Mouse (Mus musculus) embryonic facial prominence, embryonic 10.5 days (tissue): ENCODE measurements around the gene Ptgfrn. TPM values are rescaled to one million over a fixed set of nuclear protein-coding genes. Genes with fewer than 3 reads are reported as not detected.

Source experiments
- DNase-seq: peaks from one replicate; pipeline ENCODE4 v3.0.0-alpha.2; 2017; ENCODE audit warnings: low spot score
- H3K27ac ChIP-seq: fragments of 300-500 bp; sonication (generic); replicated peaks from 2 replicates; pipeline ENCODE4 v1.5.1; 2016; ENCODE audit warnings: mild to moderate bottlenecking
- H3K27me3 ChIP-seq: fragments of 300-500 bp; sonication (generic); replicated peaks from 2 replicates; pipeline ENCODE4 v1.6.1; 2016; ENCODE audit warnings: low read depth, mild to moderate bottlenecking; ENCODE audit not compliant: poor library complexity, severe bottlenecking
- H3K36me3 ChIP-seq: fragments of 300-500 bp; sonication (generic); replicated peaks from 2 replicates; pipeline ENCODE4 v1.6.1; 2016; ENCODE audit warnings: mild to moderate bottlenecking, moderate library complexity
- H3K4me1 ChIP-seq: fragments of 300-500 bp; sonication (generic); 2 replicates; pipeline ENCODE4 v1.6.1; 2016
- H3K4me3 ChIP-seq: fragments of 300-500 bp; sonication (generic); 2 replicates; pipeline ENCODE4 v1.5.1; 2016; ENCODE audit warnings: mild to moderate bottlenecking, moderate library complexity
- H3K9me3 ChIP-seq: fragments of 300-500 bp; sonication (generic); 2 replicates; pipeline ENCODE4 v1.6.1; 2016; ENCODE audit warnings: mild to moderate bottlenecking
- WGBS: fragments of 180-500 bp; shearing (Covaris S2); methylation state at CpG from one replicate; pipeline ENCODE4 v1.1.7; 2016; 5-methylcytosine and 5-hydroxymethylcytosine counted together
- polyA plus RNA-seq: library from polyadenylated mRNA; unstranded; fragments of >200 nt; fragmentation: Nextera tagmentation; extraction: Ambion mirVana; gene quantifications from 2 replicates; pipeline ENCODE4 v1.2.1, GENCODE M21; 2016

Gene Ptgfrn
- polyA plus RNA-seq, 1 experiment from 2014 or later, result 4.1 TPM

GRCm38 (mm10) chr3:101047586-101048275 is 62.3 kb downstream of the Ptgfrn start:
- no peak for DNase-seq
- Histone ChIP-seq H3K36me3 (peaks cover 71% of the 10 kb centered on the region), H3K9me3 (no peaks in the 10 kb centered on the region), H3K4me1 (peaks cover 2% of the 10 kb centered on the region; the same call in 1 of the 2 replicates), H3K27ac (no peak overlapping the region), H3K27me3 (no peaks in the 10 kb centered on the region), H3K4me3 (no peak overlapping the region)
- WGBS, result 89% methylated on average over 15 of the region's 15 CpGs

DNA sequence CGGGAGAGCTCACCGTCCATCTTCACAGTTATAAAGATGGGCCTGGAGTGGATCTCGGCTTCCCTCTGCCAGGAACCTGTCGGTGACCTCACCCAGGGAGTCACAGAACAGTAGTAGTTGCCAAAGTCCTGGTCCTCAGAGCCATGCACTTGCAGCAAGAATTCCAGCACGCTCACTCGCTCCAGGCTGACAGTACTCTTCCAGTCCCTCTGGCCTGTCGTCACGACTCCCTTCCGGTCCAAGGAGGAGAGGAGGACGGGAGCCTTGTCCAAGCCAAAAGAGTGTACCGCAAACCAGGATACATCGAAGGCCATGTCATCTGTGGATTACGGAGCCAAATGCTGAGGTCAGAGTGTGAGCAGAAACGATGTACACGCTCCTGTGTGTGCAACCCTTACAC is 64.6 kb downstream of the Ptgfrn start:
- Histone ChIP-seq H3K27me3 (no peaks in the 10 kb centered on the region), H3K27ac (no peak overlapping the region), H3K9me3 (no peaks in the 10 kb centered on the region), H3K4me1 (peaks cover 2% of the 10 kb centered on the region; the same call in 1 of the 2 replicates), H3K4me3 (no peak overlapping the region), H3K36me3 (peaks cover 88% of the 10 kb centered on the region)
- 95% methylated on average over 15 of the region's 15 CpGs for WGBS
- DNase-seq, result no peak

- H3K36me3 ChIP-seq, result peaks cover 88% of the 10 kb centered on the region
- 82% methylated on average over 6 of the region's 6 CpGs for WGBS
- DNase-seq, result no peak
- H3K9me3 ChIP-seq, result no peaks in the 10 kb centered on the region
- peaks cover 5% of the 10 kb centered on the region for H3K4me1 ChIP-seq
- no peaks in the 10 kb centered on the region for H3K27me3 ChIP-seq
- no peak overlapping the region for H3K27ac ChIP-seq
- no peak overlapping the region for H3K4me3 ChIP-seq
These were observed 65.4 kb downstream of the Ptgfrn start for GRCm38 (mm10) chr3:101044686-101045085.

GRCm38 (mm10) chr3:101041997-101042396 is 68.1 kb downstream of the Ptgfrn start:
- Histone ChIP-seq H3K36me3 (peaks cover 81% of the 10 kb centered on the region), H3K4me3 (no peak overlapping the region), H3K4me1 (peaks cover 4% of the 10 kb centered on the region; the same call in 1 of the 2 replicates), H3K9me3 (no peaks in the 10 kb centered on the region), H3K27me3 (no peaks in the 10 kb centered on the region), H3K27ac (no peak overlapping the region)
- DNase-seq, result no peak
- 66% methylated on average over 7 of the region's 7 CpGs for WGBS

- Histone ChIP-seq H3K27me3 (no peaks in the 10 kb centered on the region), H3K4me1 (peaks cover 4% of the 10 kb centered on the region; the same call in 1 of the 2 replicates), H3K36me3 (peaks cover 49% of the 10 kb centered on the region), H3K9me3 (no peaks in the 10 kb centered on the region), H3K27ac (no peak overlapping the region), H3K4me3 (no peak overlapping the region)
- WGBS, result 89% methylated on average over 5 of the region's 5 CpGs
- no peak for DNase-seq
These were observed 72.0 kb downstream of the Ptgfrn start for GRCm38 (mm10) chr3:101037984-101038545.

GRCm38 (mm10) chr3:101036001-101036400 is 74.1 kb downstream of the Ptgfrn start:
- Histone ChIP-seq H3K27ac (no peak overlapping the region), H3K4me1 (peaks cover 12% of the 10 kb centered on the region)
- 94% methylated on average over 2 of the region's 2 CpGs for WGBS

GRCm38 (mm10) chr3:101034509-101034908 is 75.6 kb downstream of the Ptgfrn start:
- H3K4me3 ChIP-seq, result no peak overlapping the region
- H3K27ac ChIP-seq, result no peak overlapping the region
- no peaks in the 10 kb centered on the region for H3K9me3 ChIP-seq
- peaks cover 16% of the 10 kb centered on the region; the same call in 1 of the 2 replicates for H3K36me3 ChIP-seq
- H3K4me1 ChIP-seq, result peaks cover 12% of the 10 kb centered on the region
- 89% methylated on average over 9 of the region's 9 CpGs for WGBS
- DNase-seq, result no peak
- H3K27me3 ChIP-seq, result no peaks in the 10 kb centered on the region

More at GRCm38 (mm10) chr3:101036001-101036400, 74.1 kb downstream of the Ptgfrn start:
- Histone ChIP-seq H3K27me3 (no peaks in the 10 kb centered on the region), H3K36me3 (peaks cover 28% of the 10 kb centered on the region), H3K9me3 (no peaks in the 10 kb centered on the region), H3K4me3 (no peak overlapping the region)
- DNase-seq, result no peak

DNA sequence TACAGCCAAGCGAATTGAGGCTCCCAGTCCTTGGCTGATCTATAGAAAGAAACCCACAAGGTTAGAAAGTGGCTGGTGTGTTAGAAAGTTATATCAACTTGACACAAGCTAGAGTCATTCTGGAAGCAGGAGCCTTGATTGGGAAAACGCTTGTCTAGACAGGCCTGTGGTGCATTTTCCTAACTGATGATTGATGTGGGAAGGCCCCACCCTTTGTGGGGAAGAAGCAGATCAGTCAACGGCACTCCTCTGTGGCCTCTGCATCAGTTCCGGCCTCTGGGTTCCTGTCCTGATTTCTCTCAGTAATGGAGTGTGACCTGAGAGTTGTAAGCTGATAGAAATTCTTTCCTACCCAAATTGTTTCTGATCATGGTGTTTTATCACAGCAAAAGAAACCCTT is 76.4 kb downstream of the Ptgfrn start:
- peaks cover 14% of the 10 kb centered on the region; the same call in 1 of the 2 replicates for H3K36me3 ChIP-seq
- H3K4me1 ChIP-seq, result peaks cover 12% of the 10 kb centered on the region
- WGBS, result 68% methylated on average over 4 of the region's 4 CpGs
- no peak overlapping the region for H3K4me3 ChIP-seq
- H3K27ac ChIP-seq, result no peak overlapping the region
- no peaks in the 10 kb centered on the region for H3K9me3 ChIP-seq
- no peak for DNase-seq
- no peaks in the 10 kb centered on the region for H3K27me3 ChIP-seq

DNA sequence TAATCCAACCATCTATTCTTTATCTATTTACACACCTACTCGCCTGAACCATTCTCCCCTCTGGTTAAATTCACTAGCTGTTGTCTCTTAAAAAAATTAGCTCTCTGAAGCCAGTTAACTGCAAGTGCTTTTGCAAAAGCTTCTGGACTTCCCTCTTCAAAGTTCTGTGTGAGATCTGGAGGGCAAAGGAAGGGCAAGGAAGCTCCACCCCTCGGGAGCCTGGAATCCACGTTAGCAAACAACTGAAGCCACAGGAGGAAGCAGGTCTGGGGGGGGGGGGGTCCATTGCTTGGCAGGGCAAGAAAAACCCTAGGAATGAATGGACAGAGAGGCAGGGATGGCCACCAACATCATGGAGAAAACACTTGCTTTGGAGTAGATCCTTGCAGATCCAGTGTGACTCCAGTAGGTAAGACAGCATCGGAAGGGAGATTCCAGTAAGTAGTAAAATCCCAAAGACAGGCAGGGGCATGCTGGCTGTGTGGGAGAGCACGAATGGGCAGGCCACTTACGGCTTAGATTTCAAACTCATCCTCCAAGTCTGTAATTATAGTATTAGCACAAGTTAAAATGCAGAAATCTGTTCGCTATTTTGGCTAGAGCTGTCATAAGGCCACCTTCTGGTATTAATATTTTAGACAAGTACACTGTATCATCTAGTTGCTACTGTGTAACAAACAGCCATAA is 78.5 kb downstream of the Ptgfrn start:
- Histone ChIP-seq H3K9me3 (no peaks in the 10 kb centered on the region), H3K27me3 (no peaks in the 10 kb centered on the region), H3K27ac (0 out of 2 replicates have a peak overlapping the region, but pooled peaks have one; percentile 4), H3K36me3 (no peaks in the 10 kb centered on the region), H3K4me1 (peaks cover 12% of the 10 kb centered on the region), H3K4me3 (no peak overlapping the region)
- 54% methylated on average over 7 of the region's 7 CpGs for WGBS
- DNase-seq, result no peak

DNA sequence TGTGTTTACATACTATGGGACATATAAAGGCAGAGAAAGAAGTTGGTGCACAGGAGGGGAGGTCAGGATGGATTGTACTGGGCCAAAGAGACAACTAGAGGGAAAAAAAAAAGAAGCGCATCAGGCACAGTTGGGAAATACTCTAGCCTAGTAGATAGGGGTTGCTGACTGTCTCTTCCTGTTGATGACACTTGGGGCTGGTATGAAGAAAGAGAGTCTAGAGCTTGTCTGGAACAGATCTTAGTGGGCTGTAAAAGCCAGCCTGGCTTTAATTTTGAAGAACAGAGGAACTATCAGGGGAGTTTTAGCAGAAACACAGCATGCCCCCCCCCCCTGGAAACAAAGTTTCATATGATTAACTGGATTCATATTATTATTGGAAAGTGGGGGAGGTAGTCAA is 79.4 kb downstream of the Ptgfrn start:
- no peak overlapping the region for H3K4me3 ChIP-seq
- no peak for DNase-seq
- no peaks in the 10 kb centered on the region for H3K9me3 ChIP-seq
- no peak overlapping the region for H3K27ac ChIP-seq
- 93% methylated on average over 1 of the region's 1 CpGs for WGBS
- no peaks in the 10 kb centered on the region for H3K36me3 ChIP-seq
- no peaks in the 10 kb centered on the region for H3K27me3 ChIP-seq
- H3K4me1 ChIP-seq, result peaks cover 15% of the 10 kb centered on the region

GRCm38 (mm10) chr3:101029339-101029738 is 80.7 kb downstream of the Ptgfrn start, which contains the start of gene Cd101:
Cd101 (minus strand) TSS chr3:101029556.
- Histone ChIP-seq H3K4me3 (no peak within 1 kb of the TSS), H3K27me3 (no peaks in the 10 kb centered on the region), H3K36me3 (no peaks in the 10 kb centered on the region), H3K4me1 (peaks cover 15% of the 10 kb centered on the region), H3K9me3 (no peaks in the 10 kb centered on the region), H3K27ac (no peak within 1 kb of the TSS)
- 90% methylated on average over 4 of the region's 4 CpGs for WGBS
- no peak for DNase-seq

GRCm38 (mm10) chr3:101026741-101027140 is 83.3 kb downstream of the Ptgfrn start:
- Histone ChIP-seq H3K27ac (no peak overlapping the region), H3K36me3 (no peaks in the 10 kb centered on the region), H3K4me3 (no peak overlapping the region), H3K9me3 (no peaks in the 10 kb centered on the region), H3K27me3 (no peaks in the 10 kb centered on the region), H3K4me1 (peaks cover 15% of the 10 kb centered on the region)
- 83% methylated on average over 1 of the region's 1 CpGs for WGBS
- DNase-seq, result no peak
